Mouse (Mus musculus) heart, adult 2 months (tissue): Measurements from ENCODE around the gene Gm11444. TPM values are rescaled to one million over a fixed set of nuclear protein-coding genes. Genes with fewer than 3 reads are reported as not detected.

Experiments
- DNase-seq, 2 experiments: peaks; one replicate each; pipeline ENCODE4 v3.0.0; 2021
- H3K27ac ChIP-seq: fragments of 200-600 bp; 2 replicates; pipeline ENCODE4 v1.8.1; 2022
- H3K27me3 ChIP-seq: fragments of 200-500 bp; 2 replicates; pipeline ENCODE4 v1.6.1; 2012; ENCODE audit warnings: mild to moderate bottlenecking, low read length, inconsistent platforms, mixed read lengths; ENCODE audit not compliant: control insufficient read depth, insufficient read depth
- H3K36me3 ChIP-seq: fragments of 200-500 bp; 2 replicates; pipeline ENCODE4 v1.6.1; 2012; ENCODE audit warnings: low read length, inconsistent platforms; ENCODE audit not compliant: control insufficient read depth, insufficient read depth
- H3K4me1 ChIP-seq: fragments of 200-500 bp; 2 replicates; pipeline ENCODE4 v1.6.1; 2011; ENCODE audit warnings: low read length; ENCODE audit not compliant: control insufficient read depth, insufficient read depth
- H3K4me3 ChIP-seq: fragments of 200-600 bp; 2 replicates; pipeline ENCODE4 v1.8.1; 2022
- H3K79me2 ChIP-seq: fragments of 200-500 bp; replicated peaks from 2 replicates; pipeline ENCODE4 v1.6.1; 2012; ENCODE audit warnings: mild to moderate bottlenecking, inconsistent platforms, low read length, moderate library complexity, mixed read lengths; ENCODE audit not compliant: control insufficient read depth, insufficient read depth
- H3K9ac ChIP-seq: fragments of 200-500 bp; 2 replicates; pipeline ENCODE4 v1.6.1; 2012; ENCODE audit warnings: low read depth, mild to moderate bottlenecking, control low read depth, inconsistent platforms, low read length, mixed read lengths
- CTCF ChIP-seq: fragments of 200-600 bp; IDR thresholded peaks from 2 replicates; pipeline ENCODE4 v1.8.1; 2022; ENCODE audit warnings: antibody characterized with exemption, mild to moderate bottlenecking, moderate library complexity
- EP300 ChIP-seq: fragments of 200-500 bp; IDR thresholded peaks from 2 replicates; pipeline ENCODE4 v1.6.1; 2011; ENCODE audit warnings: low read depth, low read length, control low read depth; ENCODE audit not compliant: insufficient read depth
- POLR2A ChIP-seq: fragments of 200-500 bp; IDR thresholded peaks from 2 replicates; pipeline ENCODE4 v1.6.1; 2011; ENCODE audit warnings: mild to moderate bottlenecking, low read depth, low read length, control low read depth; ENCODE audit not compliant: insufficient read depth
- WGBS: fragments of 180-500 bp; shearing (Covaris S2); methylation state at CpG from one replicate; pipeline ENCODE4 v1.1.7; 2018; 5-methylcytosine and 5-hydroxymethylcytosine counted together
- intact Hi-C: fragments of 180-260 bp; cut with DNase I; formaldehyde crosslinking; loops from one replicate; pipeline ENCODE4 v1.15.1; 2025
- polyA plus RNA-seq: library from polyadenylated mRNA; depleted of rRNA; stranded (reverse); fragments of >200 nt; gene quantifications from 2 replicates; pipeline ENCODE4 v1.2.3, GENCODE M21; 2012
- total RNA-seq, 2 experiments: library from RNA; stranded (reverse); gene quantifications; 2 replicates each; pipeline ENCODE4 v1.2.3; 2021

The Gm11444 gene
- total and polyA plus RNA-seq, 3 experiments, result not detected

- Histone ChIP-seq H3K4me1 (0 out of 2 replicates have a peak, but pooled peaks cover 2% of the 10 kb centered on the region), H3K4me3 (no peak overlapping the region), H3K79me2 (no peaks in the 10 kb centered on the region), H3K9ac (no peak overlapping the region), H3K36me3 (no peaks in the 10 kb centered on the region), H3K27me3 (peaks cover 4% of the 10 kb centered on the region; the same call in 1 of the 2 replicates), H3K27ac (no peak overlapping the region)
- WGBS, result 68% methylated on average over 7 of the region's 7 CpGs
- intact Hi-C loops, result no loop called here
- DNase-seq, result no peak
- no peak for TF ChIP-seq EP300
- no peak for TF ChIP-seq POLR2A
- no peak for TF ChIP-seq CTCF
These were observed 24.3 kb downstream of the Gm11444 start for GRCm38 (mm10) chr11:85825823-85826222.

- no peak for TF ChIP-seq CTCF
- no peak for TF ChIP-seq EP300
- no peak for TF ChIP-seq POLR2A
- H3K79me2 ChIP-seq, result no peaks in the 10 kb centered on the region
- H3K27me3 ChIP-seq, result peaks cover 4% of the 10 kb centered on the region; the same call in 1 of the 2 replicates
- no peak for DNase-seq
- H3K36me3 ChIP-seq, result no peaks in the 10 kb centered on the region
- 0 out of 2 replicates have a peak, but pooled peaks cover 1% of the 10 kb centered on the region for H3K4me1 ChIP-seq
- intact Hi-C loops, result no loop called here
- H3K9ac ChIP-seq, result no peak overlapping the region
- no peak overlapping the region for H3K27ac ChIP-seq
- no peak overlapping the region for H3K4me3 ChIP-seq
- 90% methylated on average over 10 of the region's 10 CpGs for WGBS
These were observed 25.1 kb downstream of the Gm11444 start for GRCm38 (mm10) chr11:85825031-85825430.

- no peaks in the 10 kb centered on the region for H3K36me3 ChIP-seq
- WGBS, result 92% methylated on average over 4 of the region's 4 CpGs
- H3K27ac ChIP-seq, result no peak overlapping the region
- no peak for DNase-seq
- intact Hi-C loops, result loop anchor here (2.0 to 5.0 kb wide), 5 partner anchors 61 to 441 kb away; no protein-coding TSS in a partner anchor
- H3K79me2 ChIP-seq, result no peaks in the 10 kb centered on the region
- H3K4me3 ChIP-seq, result no peak overlapping the region
- H3K4me1 ChIP-seq, result no peaks in the 10 kb centered on the region
- H3K27me3 ChIP-seq, result no peaks in the 10 kb centered on the region
- H3K9ac ChIP-seq, result no peak overlapping the region
- TF ChIP-seq EP300, result no peak
- TF ChIP-seq CTCF, result no peak
- no peak for TF ChIP-seq POLR2A
These were observed 26.3 kb downstream of the Gm11444 start for GRCm38 (mm10) chr11:85823794-85824193.

- Histone ChIP-seq H3K36me3 (no peaks in the 10 kb centered on the region), H3K27ac (no peak overlapping the region), H3K4me1 (no peaks in the 10 kb centered on the region), H3K4me3 (no peak overlapping the region), H3K79me2 (no peaks in the 10 kb centered on the region), H3K9ac (no peak overlapping the region), H3K27me3 (no peaks in the 10 kb centered on the region)
- DNase-seq, result peak; percentile 83 to 90
- 22% methylated on average over 6 of the region's 6 CpGs for WGBS
- intact Hi-C loops, result loop anchor here (2.0 to 5.0 kb wide), 5 partner anchors 61 to 441 kb away; no protein-coding TSS in a partner anchor
- TF ChIP-seq EP300 (peak; percentile 75; the same call in 1 of the 2 replicates), CTCF (peak; percentile 97), POLR2A (no peak)
These were observed 27.0 kb downstream of the Gm11444 start for GRCm38 (mm10) chr11:85823181-85823580.

GRCm38 (mm10) chr11:85821659-85822058 lies 28.5 kb downstream of the Gm11444 start:
- no peaks in the 10 kb centered on the region for H3K79me2 ChIP-seq
- no peak for TF ChIP-seq CTCF
- TF ChIP-seq EP300, result no peak
- TF ChIP-seq POLR2A, result no peak
- DNase-seq, result no peak
- WGBS, result 86% methylated on average over 9 of the region's 9 CpGs
- no peaks in the 10 kb centered on the region for H3K27me3 ChIP-seq
- no peak overlapping the region for H3K4me3 ChIP-seq
- H3K4me1 ChIP-seq, result no peaks in the 10 kb centered on the region
- no peaks in the 10 kb centered on the region for H3K36me3 ChIP-seq
- H3K9ac ChIP-seq, result no peak overlapping the region
- intact Hi-C loops, result loop anchor here (2.0 to 5.0 kb wide), 5 partner anchors 59 to 439 kb away; no protein-coding TSS in a partner anchor
- no peak overlapping the region for H3K27ac ChIP-seq

- no peak overlapping the region for H3K9ac ChIP-seq
- no peaks in the 10 kb centered on the region for H3K27me3 ChIP-seq
- no peaks in the 10 kb centered on the region for H3K4me1 ChIP-seq
- no peak overlapping the region for H3K4me3 ChIP-seq
- no peak for DNase-seq
- intact Hi-C loops, result loop anchor here (5.0 kb wide), 4 partner anchors 59 to 439 kb away; no protein-coding TSS in a partner anchor
- H3K36me3 ChIP-seq, result no peaks in the 10 kb centered on the region
- TF ChIP-seq POLR2A, result no peak
- no peak for TF ChIP-seq EP300
- TF ChIP-seq CTCF, result 0 out of 2 replicates have a peak, but pooled peaks have one; percentile 11
- H3K27ac ChIP-seq, result peak overlapping the region; percentile 17; the same call in 1 of the 2 replicates
- H3K79me2 ChIP-seq, result no peaks in the 10 kb centered on the region
- WGBS, result 79% methylated on average over 3 of the region's 3 CpGs
These were observed 29.2 kb downstream of the Gm11444 start for GRCm38 (mm10) chr11:85820959-85821358.
